Mouse (Mus musculus) spleen, adult 12 weeks (tissue): ENCODE data around the gene Hs3st1.

Source experiments
- DNase-seq: peaks from one replicate; pipeline ENCODE4 v3.0.0; 2022; ENCODE audit warnings: low spot score

The Hs3st1 gene

GRCm38 (mm10) chr5:39643260-39643923 lies 111.9 kb downstream of the Hs3st1 start:
- DNase-seq: no peak

GRCm38 (mm10) chr5:39642222-39642770 lies 113.0 kb downstream of the Hs3st1 start:
- no peak for DNase-seq

- DNase-seq: no peak
Measured at GRCm38 (mm10) chr5:39639438-39640177, 115.7 kb downstream of the Hs3st1 start.

- no peak for DNase-seq
Measured at GRCm38 (mm10) chr5:39638926-39639325, 116.3 kb downstream of the Hs3st1 start.

GRCm38 (mm10) chr5:39637874-39638273 lies 117.4 kb downstream of the Hs3st1 start:
- no peak for DNase-seq

- DNase-seq: no peak
Measured at GRCm38 (mm10) chr5:39636090-39636489, 119.2 kb downstream of the Hs3st1 start.

- no peak for DNase-seq
Measured at GRCm38 (mm10) chr5:39634300-39635047, 120.8 kb downstream of the Hs3st1 start.

GRCm38 (mm10) chr5:39633206-39633605 lies 122.1 kb downstream of the Hs3st1 start:
- no peak for DNase-seq

- DNase-seq: no peak
Measured at GRCm38 (mm10) chr5:39630841-39631240, 124.4 kb downstream of the Hs3st1 start.

GRCm38 (mm10) chr5:39625037-39625473 lies 130.2 kb downstream of the Hs3st1 start:
- no peak for DNase-seq

GRCm38 (mm10) chr5:39624218-39624590 lies 131.1 kb downstream of the Hs3st1 start:
- DNase-seq: no peak

GRCm38 (mm10) chr5:39623304-39624217 lies 131.7 kb downstream of the Hs3st1 start:
- DNase-seq: no peak

- no peak for DNase-seq
Measured at GRCm38 (mm10) chr5:39620206-39620866, 134.9 kb downstream of the Hs3st1 start.

- DNase-seq: no peak
Measured at GRCm38 (mm10) chr5:39617354-39617977, 137.8 kb downstream of the Hs3st1 start.

GRCm38 (mm10) chr5:39615202-39615601 lies 140.1 kb downstream of the Hs3st1 start:
- DNase-seq: no peak

- DNase-seq: no peak
Measured at GRCm38 (mm10) chr5:39613534-39613933, 141.7 kb downstream of the Hs3st1 start.

- no peak for DNase-seq
Measured at GRCm38 (mm10) chr5:39612240-39612639, 143.0 kb downstream of the Hs3st1 start.

- DNase-seq: no peak
Measured at GRCm38 (mm10) chr5:39608260-39608659, 147.0 kb downstream of the Hs3st1 start.

- no peak for DNase-seq
Measured at GRCm38 (mm10) chr5:39594737-39595136, 160.5 kb downstream of the Hs3st1 start.
